Mouse (Mus musculus): ENCODE data around the gene Gm8765. TPM values are rescaled to one million over a fixed set of nuclear protein-coding genes. Genes with fewer than 3 reads are reported as not detected.
"Not testable (repeated sequence)": the region's sequence is repeated elsewhere in the genome, so short reads cannot be mapped to it uniquely, and the experiment has no call there.

The Gm8765 gene
- polyA plus RNA-seq (2014; fragmentation: Nextera tagmentation; extraction: Ambion mirVana): not detected in 2 replicates

- H3K9me3 ChIP-seq (ENCODE audit: control insufficient read depth, low read length); ATAC-seq (ENCODE audit: low FRiP score): not testable (repeated sequence)
- 33% methylated on average over 1 of the region's 2 CpGs for WGBS
These were observed at the start of gene Gm8765 for GRCm38 (mm10) chr13:50698012-50698411. Gm8765 (plus strand) TSS chr13:50698312.

GRCm38 (mm10) chr13:50648771-50649170, 49.3 kb upstream of the Gm8765 start:
- not testable (repeated sequence) for H3K4me2 ChIP-seq (replicated peaks); H3K9me3 ChIP-seq (ENCODE audit: control insufficient read depth, low read length)
- WGBS: 87% methylated on average over 2 of the region's 2 CpGs

More at GRCm38 (mm10) chr13:50698012-50698411, at the start of gene Gm8765:
- H3K4me2 ChIP-seq (replicated peaks); H3K36me3 ChIP-seq (replicated peaks; ENCODE audit: control insufficient read depth, insufficient read depth); H3K27me3 ChIP-seq (ENCODE audit: control insufficient read depth, insufficient read depth, low read length); H3K4me1 ChIP-seq (replicated peaks; ENCODE audit: control insufficient read depth, insufficient read depth, low read length); H3K27ac ChIP-seq; DNase-seq (ENCODE audit: low spot score); H3K4me3 ChIP-seq (replicated peaks; ENCODE audit: low read length); H3K9ac ChIP-seq: not testable (repeated sequence)

GRCm38 (mm10) chr13:50750282-50750681, 52.2 kb downstream of the Gm8765 start:
- not testable (repeated sequence) for H3K9me3 ChIP-seq (ENCODE audit: control insufficient read depth, low read length); H3K27ac ChIP-seq; ATAC-seq (ENCODE audit: low FRiP score); H3K4me1 ChIP-seq (replicated peaks; ENCODE audit: control insufficient read depth, insufficient read depth, low read length); H3K27me3 ChIP-seq (ENCODE audit: control insufficient read depth, insufficient read depth, low read length); H3K36me3 ChIP-seq (replicated peaks; ENCODE audit: control insufficient read depth, insufficient read depth); DNase-seq (ENCODE audit: low spot score); H3K9ac ChIP-seq; H3K4me2 ChIP-seq (replicated peaks); H3K4me3 ChIP-seq (replicated peaks; ENCODE audit: low read length)

More at GRCm38 (mm10) chr13:50648771-50649170, 49.3 kb upstream of the Gm8765 start:
- not testable (repeated sequence) for H3K27me3 ChIP-seq (ENCODE audit: control insufficient read depth, insufficient read depth, low read length); H3K27ac ChIP-seq; H3K9ac ChIP-seq; H3K36me3 ChIP-seq (replicated peaks; ENCODE audit: control insufficient read depth, insufficient read depth); ATAC-seq (ENCODE audit: low FRiP score); DNase-seq (ENCODE audit: low spot score); H3K4me3 ChIP-seq (replicated peaks; ENCODE audit: low read length); H3K4me1 ChIP-seq (replicated peaks; ENCODE audit: control insufficient read depth, insufficient read depth, low read length)

- no peak overlapping the region for H3K4me2 ChIP-seq (replicated peaks)
- DNase-seq (ENCODE audit: low spot score) (no peak), ATAC-seq (ENCODE audit: low FRiP score) (no peak)
- no peaks in the 10 kb centered on the region for H3K4me1 ChIP-seq (replicated peaks; ENCODE audit: control insufficient read depth, insufficient read depth, low read length)
- WGBS: 85% methylated on average over 2 of the region's 2 CpGs
- H3K9ac ChIP-seq: no peak overlapping the region
- H3K9me3 ChIP-seq (ENCODE audit: control insufficient read depth, low read length): no peaks in the 10 kb centered on the region
- no peaks in the 10 kb centered on the region for H3K27me3 ChIP-seq (ENCODE audit: control insufficient read depth, insufficient read depth, low read length)
- no peak overlapping the region for H3K27ac ChIP-seq
- no peak overlapping the region for H3K4me3 ChIP-seq (replicated peaks; ENCODE audit: low read length)
- no peaks in the 10 kb centered on the region for H3K36me3 ChIP-seq (replicated peaks; ENCODE audit: control insufficient read depth, insufficient read depth)
These were observed 53.6 kb downstream of the Gm8765 start for GRCm38 (mm10) chr13:50751732-50752131.

GRCm38 (mm10) chr13:50752961-50753360, 54.8 kb downstream of the Gm8765 start:
- not testable (repeated sequence) for DNase-seq (ENCODE audit: low spot score); H3K9me3 ChIP-seq (ENCODE audit: control insufficient read depth, low read length); H3K27ac ChIP-seq; H3K27me3 ChIP-seq (ENCODE audit: control insufficient read depth, insufficient read depth, low read length); H3K9ac ChIP-seq; H3K4me2 ChIP-seq (replicated peaks); H3K36me3 ChIP-seq (replicated peaks; ENCODE audit: control insufficient read depth, insufficient read depth); H3K4me1 ChIP-seq (replicated peaks; ENCODE audit: control insufficient read depth, insufficient read depth, low read length); H3K4me3 ChIP-seq (replicated peaks; ENCODE audit: low read length); ATAC-seq (ENCODE audit: low FRiP score)

Small RNAs within 50 kb of the gene (microRNA-seq; reads per million reads assigned to microRNA genes)
- gene Gm23952: not detected

Other genes with a start within 250 kb of the Gm8765 start
- gene Nutm2, start 231.0 kb upstream of the Gm8765 start, polyA plus RNA-seq (2014; fragmentation: Nextera tagmentation; extraction: Ambion mirVana): not detected in 2 replicates
- not detected in 2 replicates for gene Gm904, start 55.1 kb upstream of the Gm8765 start, polyA plus RNA-seq (2014; fragmentation: Nextera tagmentation; extraction: Ambion mirVana)